Mouse (Mus musculus) G1E (cell line): Measurements from ENCODE around the gene Tmem132c. TPM values are rescaled to one million over a fixed set of nuclear protein-coding genes. Genes with fewer than 3 reads are reported as not detected.

Source experiments
- ATAC-seq: 2 replicates; pipeline ENCODE4 v1.8.0; 2016; ENCODE audit warnings: mild to moderate bottlenecking; ENCODE audit not compliant: insufficient number of reproducible peaks, poor library complexity, low FRiP score, severe bottlenecking; ENCODE audit errors: extremely low read depth
- DNase-seq: peaks from one replicate; pipeline ENCODE4 v3.0.0; 2012; ENCODE audit warnings: low spot score
- H3K27me3 ChIP-seq: 2 replicates; pipeline ENCODE4 v1.6.1; 2012; ENCODE audit warnings: mild to moderate bottlenecking, low read length, inconsistent platforms; ENCODE audit not compliant: insufficient read depth
- H3K36me3 ChIP-seq: replicated peaks from 2 replicates; pipeline ENCODE3; 2012; ENCODE audit warnings: mild to moderate bottlenecking, inconsistent platforms
- H3K4me1 ChIP-seq: 2 replicates; pipeline ENCODE4 v1.6.1; 2012; ENCODE audit warnings: low read depth, low read length, inconsistent platforms, mixed read lengths; ENCODE audit not compliant: insufficient read depth
- H3K4me3 ChIP-seq: 2 replicates; pipeline ENCODE4 v1.5.1; 2012; ENCODE audit warnings: low read depth, mild to moderate bottlenecking, inconsistent platforms, low read length, moderate library complexity, mixed read lengths
- H3K9me3 ChIP-seq: replicated peaks from 2 replicates; pipeline ENCODE4 v1.6.1; 2012; ENCODE audit warnings: inconsistent platforms
- CTCF ChIP-seq: IDR thresholded peaks from 2 replicates; pipeline ENCODE4 v1.5.1; 2012; ENCODE audit warnings: low read depth, low read length, inconsistent platforms, mixed read lengths
- GATA1 ChIP-seq: IDR thresholded peaks from 2 replicates; pipeline ENCODE4 v1.6.1; 2012; ENCODE audit warnings: borderline replicate concordance, low read length, inconsistent platforms, mixed read lengths
- GATA2 ChIP-seq: IDR thresholded peaks from 2 replicates; pipeline ENCODE4 v1.6.1; 2012; ENCODE audit warnings: low read depth, low read length, inconsistent platforms, borderline replicate concordance
- POLR2AphosphoS5 ChIP-seq: IDR thresholded peaks from 2 replicates; pipeline ENCODE4 v1.6.1; 2012; ENCODE audit warnings: low read depth, low read length, inconsistent platforms; ENCODE audit not compliant: insufficient replicate concordance
- TAL1 ChIP-seq: conservative IDR thresholded peaks from 2 replicates; pipeline ENCODE4 v1.6.1; 2012; ENCODE audit warnings: low read depth, low read length, inconsistent platforms, mixed read lengths
- polyA plus RNA-seq: library from polyadenylated mRNA; stranded (reverse); fragments of >175 nt; gene quantifications from 2 replicates; pipeline ENCODE4 v1.2.3, GENCODE M21; 2012
- total RNA-seq, 2 experiments: library from RNA; stranded (forward) in 1 of 2; stranded (reverse) in 1 of 2; fragments of 200-1000 nt in 1 of 2; fragments of >200 nt in 1 of 2; fragmentation: Nextera tagmentation in 1 of 2; gene quantifications; 2 replicates each; pipeline ENCODE4 v1.2.3; 2014 to 2017

The Tmem132c gene
- total and polyA plus RNA-seq, 3 experiments: not detected

DNA sequence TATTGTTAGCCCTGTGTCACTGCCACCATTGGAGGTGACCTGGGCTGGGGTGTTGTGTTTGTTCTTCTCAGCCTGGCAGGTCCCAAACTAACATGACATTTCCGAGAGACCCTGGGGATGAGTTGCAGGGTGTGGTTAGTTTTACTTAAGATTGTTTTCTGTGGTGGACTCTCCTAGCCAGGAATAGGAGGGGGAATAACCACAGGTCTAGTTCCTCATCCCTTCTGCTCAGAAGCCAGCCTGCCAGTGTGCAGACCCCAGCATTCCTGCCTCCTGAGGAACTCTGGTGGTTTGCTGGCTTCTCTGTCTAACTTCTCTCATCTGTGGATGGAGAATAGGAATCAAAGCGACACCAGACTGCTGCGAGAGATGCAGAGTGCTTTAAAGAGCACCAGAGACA is 240.7 kb downstream of the Tmem132c start:
- H3K27me3 ChIP-seq: no peaks in the 10 kb centered on the region
- H3K9me3 ChIP-seq: peaks cover 78% of the 10 kb centered on the region
- no peaks in the 10 kb centered on the region for H3K4me1 ChIP-seq
- no peaks in the 10 kb centered on the region for H3K36me3 ChIP-seq
- TF ChIP-seq GATA2: no peak
- TF ChIP-seq TAL1: no peak
- no peak for TF ChIP-seq GATA1
- TF ChIP-seq POLR2AphosphoS5: no peak
- TF ChIP-seq CTCF: no peak
- DNase-seq (no peak), ATAC-seq (no peak)
- H3K4me3 ChIP-seq: no peak overlapping the region

DNA sequence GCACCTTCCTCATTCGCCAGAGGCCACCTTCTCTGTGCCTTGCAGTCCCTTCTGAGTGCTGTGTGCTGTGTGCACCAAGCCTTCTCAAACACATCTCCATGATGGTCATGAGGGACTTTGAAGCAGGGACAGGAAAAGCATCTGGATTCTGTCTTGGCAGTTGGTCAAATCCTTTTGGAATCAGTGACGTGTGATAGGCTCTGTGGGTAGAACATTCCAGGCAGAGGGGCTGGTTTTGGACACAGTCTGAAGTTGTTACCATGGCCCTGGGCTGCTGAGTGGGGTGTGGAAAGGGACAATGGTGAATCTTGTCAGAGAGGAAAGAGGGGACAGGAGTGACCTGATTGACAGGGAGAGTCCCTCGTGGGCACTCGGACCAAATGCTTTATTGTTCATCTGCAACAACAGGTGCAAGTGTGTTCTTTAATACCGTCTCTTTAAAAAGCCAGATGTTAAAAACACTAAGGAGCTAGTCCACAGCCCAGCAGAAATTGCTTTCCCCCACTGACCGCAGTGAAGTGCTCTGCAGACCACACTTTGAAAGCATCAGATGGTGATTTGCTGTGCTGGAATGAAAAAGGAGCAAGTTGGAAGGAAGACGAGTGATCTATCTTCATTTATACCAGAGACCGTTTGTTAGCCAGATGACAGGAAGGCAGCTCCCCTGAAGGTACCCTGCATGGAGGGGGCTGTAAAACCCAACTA is 242.5 kb downstream of the Tmem132c start:
- ATAC-seq: no peak
- TF ChIP-seq POLR2AphosphoS5 (no peak), TAL1 (no peak), GATA2 (no peak), GATA1 (no peak), CTCF (no peak)

DNA sequence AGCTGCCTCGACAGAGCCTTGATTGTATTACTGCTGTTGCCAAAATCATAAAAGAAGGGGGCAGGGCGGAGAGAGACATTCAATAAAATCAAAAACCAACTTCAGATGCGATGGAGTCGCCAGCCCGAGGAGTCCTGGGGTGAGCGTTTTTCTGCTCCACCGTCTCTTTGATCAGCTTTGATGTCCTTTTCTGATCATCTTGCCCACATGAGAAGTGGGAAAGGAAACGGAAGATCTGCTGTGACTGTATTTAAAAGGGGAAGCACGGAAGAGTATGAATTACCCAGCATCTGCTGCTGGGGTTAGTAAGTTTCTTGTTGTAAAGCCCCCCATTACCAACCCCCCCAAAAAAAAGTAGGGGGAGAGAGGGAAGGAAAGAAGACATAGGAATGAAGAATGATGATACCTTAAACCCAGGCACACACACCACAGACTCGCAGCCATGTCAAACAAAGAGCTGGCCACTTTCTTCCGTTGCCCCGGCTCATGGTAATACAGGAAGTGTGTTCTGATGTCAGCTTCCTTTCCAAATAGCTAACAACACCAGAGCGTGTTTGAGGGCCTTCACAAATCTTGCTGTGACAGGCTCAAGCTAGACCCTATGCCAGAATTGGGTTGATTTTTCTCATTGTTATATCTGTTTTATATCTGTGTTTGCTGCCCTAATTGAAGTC is 243.3 kb downstream of the Tmem132c start:
- no peaks in the 10 kb centered on the region for H3K36me3 ChIP-seq
- DNase-seq (no peak), ATAC-seq (no peak)
- peaks cover 69% of the 10 kb centered on the region for H3K9me3 ChIP-seq
- TF ChIP-seq POLR2AphosphoS5 (no peak), GATA2 (no peak), CTCF (no peak), GATA1 (no peak), TAL1 (no peak)
- no peaks in the 10 kb centered on the region for H3K27me3 ChIP-seq
- no peaks in the 10 kb centered on the region for H3K4me1 ChIP-seq
- no peak overlapping the region for H3K4me3 ChIP-seq

More for the DNA sequence above, 242.5 kb downstream of the Tmem132c start:
- H3K4me1 ChIP-seq: no peaks in the 10 kb centered on the region
- no peaks in the 10 kb centered on the region for H3K27me3 ChIP-seq
- no peak overlapping the region for H3K4me3 ChIP-seq
- H3K9me3 ChIP-seq: peaks cover 74% of the 10 kb centered on the region
- no peak for DNase-seq
- no peaks in the 10 kb centered on the region for H3K36me3 ChIP-seq

DNA sequence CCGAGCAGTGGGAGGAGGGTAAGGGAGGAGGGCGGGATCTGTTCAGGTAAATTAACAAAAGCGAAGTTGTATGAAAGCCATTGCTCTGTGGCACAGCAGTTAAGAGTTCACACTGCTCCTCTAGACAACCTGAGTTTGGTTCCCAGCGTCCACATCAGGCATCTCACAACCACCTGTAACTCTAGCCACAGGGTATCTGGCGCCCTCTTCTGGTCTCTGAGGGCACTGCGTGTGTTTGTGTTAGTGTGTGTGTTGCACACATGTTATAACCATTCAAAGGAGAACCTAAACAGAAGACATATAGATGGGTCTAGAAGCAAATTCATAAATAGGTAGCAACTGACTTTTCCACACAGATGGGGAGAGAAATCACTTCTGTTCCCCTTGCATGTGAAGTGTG is 245.6 kb downstream of the Tmem132c start:
- H3K4me3 ChIP-seq: no peak overlapping the region
- H3K36me3 ChIP-seq: no peaks in the 10 kb centered on the region
- H3K4me1 ChIP-seq: no peaks in the 10 kb centered on the region
- H3K9me3 ChIP-seq: peaks cover 67% of the 10 kb centered on the region
- no peak for TF ChIP-seq GATA1
- no peak for TF ChIP-seq POLR2AphosphoS5
- no peak for TF ChIP-seq GATA2
- no peak for TF ChIP-seq CTCF
- TF ChIP-seq TAL1: no peak
- H3K27me3 ChIP-seq: no peaks in the 10 kb centered on the region
- no peak for ATAC-seq
- DNase-seq: no peak

DNA sequence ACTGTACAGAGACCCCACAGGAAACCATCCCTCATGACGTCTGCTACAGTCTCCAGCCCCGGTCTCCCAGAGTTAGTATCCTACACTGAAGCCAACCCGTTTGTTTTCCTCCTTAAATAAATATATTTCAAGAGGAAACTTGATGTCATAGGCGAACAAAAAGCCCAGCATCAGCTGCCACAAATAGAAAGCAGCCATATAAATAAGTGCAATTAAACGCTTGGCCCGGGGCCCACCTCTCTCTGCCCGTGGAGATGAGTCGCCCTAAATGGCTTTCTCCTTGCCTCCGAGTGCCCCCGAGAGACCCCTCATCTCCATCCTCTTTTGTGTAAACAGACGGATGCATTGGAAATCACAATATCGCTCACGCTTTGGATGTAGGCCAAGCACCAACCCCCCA is 247.1 kb downstream of the Tmem132c start:
- TF ChIP-seq TAL1 (no peak), GATA1 (no peak), CTCF (no peak), POLR2AphosphoS5 (no peak), GATA2 (no peak)
- no peaks in the 10 kb centered on the region for H3K36me3 ChIP-seq
- no peaks in the 10 kb centered on the region for H3K4me1 ChIP-seq
- no peaks in the 10 kb centered on the region for H3K27me3 ChIP-seq
- ATAC-seq (no peak), DNase-seq (no peak)
- no peak overlapping the region for H3K4me3 ChIP-seq
- peaks cover 68% of the 10 kb centered on the region for H3K9me3 ChIP-seq

DNA sequence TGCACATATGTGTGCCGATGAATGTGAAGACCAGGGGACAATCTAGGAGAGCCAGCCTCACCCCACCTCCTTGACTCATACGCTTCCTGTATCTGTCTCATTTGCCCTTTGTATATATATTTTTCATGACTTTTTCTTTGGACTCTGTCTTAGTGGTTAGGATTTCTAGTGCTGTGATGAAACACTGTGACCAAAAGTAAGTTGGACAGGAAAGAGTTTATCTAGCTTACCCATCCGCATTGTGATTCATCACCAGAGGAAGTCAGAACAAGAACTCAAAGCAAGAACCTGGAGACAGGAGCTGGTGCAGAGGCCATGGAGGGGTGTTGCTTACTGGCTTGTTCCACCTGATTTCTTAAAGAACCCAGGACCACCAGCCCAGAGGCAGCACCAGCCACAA is 250.1 kb downstream of the Tmem132c start:
- peaks cover 57% of the 10 kb centered on the region for H3K9me3 ChIP-seq

More for the DNA sequence above, 250.1 kb downstream of the Tmem132c start:
- ATAC-seq: no peak
- Histone ChIP-seq H3K4me1 (no peaks in the 10 kb centered on the region), H3K4me3 (no peak overlapping the region), H3K27me3 (no peaks in the 10 kb centered on the region), H3K36me3 (no peaks in the 10 kb centered on the region)
- TF ChIP-seq POLR2AphosphoS5 (no peak), CTCF (no peak), GATA2 (no peak)
- no peak for DNase-seq
